Mouse (Mus musculus) hindbrain, embryonic 11.5 days (tissue): ENCODE data around the gene Ctnnbl1. TPM values are rescaled to one million over a fixed set of nuclear protein-coding genes. Genes with fewer than 3 reads are reported as not detected.

Experiments used
- ATAC-seq: fragments of 200-750 bp; cut with Nextera tagmentation; 2 replicates; pipeline ENCODE4 v1.8.0; 2017; ENCODE audit warnings: mild to moderate bottlenecking, moderate TSS enrichment, moderate library complexity; ENCODE audit not compliant: low FRiP score
- DNase-seq: peaks from one replicate; pipeline ENCODE4 v3.0.0-alpha.2; 2015; ENCODE audit warnings: low spot score
- H3K27ac ChIP-seq: fragments of 300-500 bp; sonication (generic); 2 replicates; pipeline ENCODE4 v1.5.1; 2014; ENCODE audit warnings: mild to moderate bottlenecking, low read depth, low read length
- H3K27me3 ChIP-seq: fragments of 300-500 bp; sonication (generic); 2 replicates; pipeline ENCODE4 v1.6.1; 2014; ENCODE audit warnings: mild to moderate bottlenecking, low read length, moderate library complexity, mixed read lengths; ENCODE audit not compliant: control insufficient read depth, insufficient read depth
- H3K36me3 ChIP-seq: fragments of 300-500 bp; sonication (generic); 2 replicates; pipeline ENCODE4 v1.6.1; 2014; ENCODE audit warnings: mild to moderate bottlenecking, low read length, moderate library complexity, mixed read lengths; ENCODE audit not compliant: control insufficient read depth, insufficient read depth
- H3K4me1 ChIP-seq: fragments of 300-500 bp; sonication (generic); replicated peaks from 2 replicates; pipeline ENCODE4 v1.6.1; 2014; ENCODE audit warnings: low read length, mixed read lengths; ENCODE audit not compliant: control insufficient read depth, insufficient read depth
- H3K4me2 ChIP-seq: fragments of 300-500 bp; sonication (generic); replicated peaks from 2 replicates; pipeline ENCODE4 v1.6.1; 2014; ENCODE audit warnings: mild to moderate bottlenecking, low read depth, low read length
- H3K4me3 ChIP-seq: fragments of 300-500 bp; sonication (generic); 2 replicates; pipeline ENCODE4 v1.5.1; 2014; ENCODE audit warnings: low read depth, low read length
- H3K9ac ChIP-seq: fragments of 300-500 bp; sonication (generic); 2 replicates; pipeline ENCODE4 v1.6.1; 2014; ENCODE audit warnings: low read depth, low read length
- H3K9me3 ChIP-seq: fragments of 300-500 bp; sonication (generic); 2 replicates; pipeline ENCODE4 v1.6.1; 2016; ENCODE audit warnings: low read length; ENCODE audit not compliant: control insufficient read depth
- WGBS: fragments of 180-500 bp; shearing (Covaris S2); extraction: QIAGEN DNeasy Blood & Tissue Kit; methylation state at CpG from one replicate; pipeline ENCODE4 v1.1.7; 2014; 5-methylcytosine and 5-hydroxymethylcytosine counted together
- polyA plus RNA-seq: library from polyadenylated mRNA; unstranded; fragments of >200 nt; fragmentation: Nextera tagmentation; extraction: Ambion mirVana; gene quantifications from 2 replicates; pipeline ENCODE4 v1.2.1, GENCODE M21; 2014

The Ctnnbl1 gene
- polyA plus RNA-seq, 1 experiment from 2014 or later, result 90.1 TPM

GRCm38 (mm10) chr2:157837050-157837449, 99.8 kb downstream of the Ctnnbl1 start:
- Histone ChIP-seq H3K4me1 (no peaks in the 10 kb centered on the region), H3K4me2 (no peak overlapping the region), H3K9me3 (no peaks in the 10 kb centered on the region), H3K4me3 (no peak overlapping the region), H3K9ac (no peak overlapping the region), H3K36me3 (no peaks in the 10 kb centered on the region), H3K27ac (no peak overlapping the region), H3K27me3 (no peaks in the 10 kb centered on the region)
- no peak for DNase-seq
- ATAC-seq, result no peak
- 71% methylated on average over 8 of the region's 8 CpGs for WGBS

- Histone ChIP-seq H3K27ac (no peak overlapping the region), H3K4me1 (no peaks in the 10 kb centered on the region), H3K4me2 (no peak overlapping the region), H3K27me3 (no peaks in the 10 kb centered on the region), H3K9ac (no peak overlapping the region), H3K9me3 (no peaks in the 10 kb centered on the region), H3K36me3 (no peaks in the 10 kb centered on the region), H3K4me3 (no peak overlapping the region)
- WGBS, result 93% methylated on average over 13 of the region's 13 CpGs
- DNase-seq (no peak), ATAC-seq (no peak)
Measured at GRCm38 (mm10) chr2:157838206-157838923, 101.2 kb downstream of the Ctnnbl1 start.

DNA sequence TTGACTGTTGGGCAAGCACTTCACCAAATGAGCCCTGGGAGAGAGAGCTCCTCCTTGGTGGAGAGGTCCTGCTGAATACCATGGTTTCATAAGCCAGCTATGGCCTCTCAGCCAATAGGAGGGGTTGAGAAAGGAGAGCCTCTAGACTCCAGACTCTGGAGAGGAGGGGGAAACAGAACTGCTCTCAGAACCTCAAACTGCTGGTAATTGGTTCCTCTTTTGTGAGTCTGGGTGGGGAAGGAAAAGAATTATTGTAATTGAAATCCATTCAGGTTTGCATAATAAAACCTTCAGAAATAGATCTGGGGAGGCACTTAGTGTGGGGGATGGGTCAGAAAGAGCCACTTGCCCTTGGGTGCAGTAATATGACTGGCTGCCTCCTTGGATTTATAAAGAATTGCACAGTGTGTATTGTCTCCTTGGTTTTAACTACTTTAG, 103.5 kb downstream of the Ctnnbl1 start:
- H3K4me2 ChIP-seq, result no peak overlapping the region
- H3K4me3 ChIP-seq, result no peak overlapping the region
- DNase-seq (no peak), ATAC-seq (no peak)
- no peak overlapping the region for H3K9ac ChIP-seq
- no peaks in the 10 kb centered on the region for H3K27me3 ChIP-seq
- no peaks in the 10 kb centered on the region for H3K36me3 ChIP-seq
- no peaks in the 10 kb centered on the region for H3K9me3 ChIP-seq
- H3K4me1 ChIP-seq, result no peaks in the 10 kb centered on the region
- no peak overlapping the region; the same call in 1 of the 2 replicates for H3K27ac ChIP-seq

DNA sequence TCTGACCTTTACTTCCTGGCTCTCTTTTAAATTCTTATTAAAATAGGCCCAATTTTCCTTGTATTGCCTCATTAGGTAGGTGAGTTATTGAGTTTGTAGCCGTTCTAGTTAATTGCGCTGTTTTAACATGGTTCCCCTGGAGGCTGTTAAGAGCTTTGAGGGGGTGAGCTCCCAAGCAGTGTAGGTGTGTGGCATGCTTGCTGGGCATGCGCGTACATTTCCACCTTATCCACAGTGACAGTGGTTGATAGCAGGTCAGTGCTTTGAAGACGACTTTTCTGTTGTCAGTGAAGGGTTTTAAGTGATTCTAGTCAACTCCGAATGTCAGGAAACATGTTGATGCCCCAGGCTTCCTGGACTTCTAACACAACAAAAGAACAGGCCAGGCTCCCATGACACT, 103.9 kb downstream of the Ctnnbl1 start:
- Histone ChIP-seq H3K4me1 (no peaks in the 10 kb centered on the region), H3K27ac (no peak overlapping the region), H3K27me3 (no peaks in the 10 kb centered on the region), H3K9me3 (no peaks in the 10 kb centered on the region), H3K4me3 (no peak overlapping the region), H3K9ac (no peak overlapping the region), H3K4me2 (no peak overlapping the region), H3K36me3 (no peaks in the 10 kb centered on the region)
- 83% methylated on average over 6 of the region's 6 CpGs for WGBS
- ATAC-seq (no peak), DNase-seq (no peak)

DNA sequence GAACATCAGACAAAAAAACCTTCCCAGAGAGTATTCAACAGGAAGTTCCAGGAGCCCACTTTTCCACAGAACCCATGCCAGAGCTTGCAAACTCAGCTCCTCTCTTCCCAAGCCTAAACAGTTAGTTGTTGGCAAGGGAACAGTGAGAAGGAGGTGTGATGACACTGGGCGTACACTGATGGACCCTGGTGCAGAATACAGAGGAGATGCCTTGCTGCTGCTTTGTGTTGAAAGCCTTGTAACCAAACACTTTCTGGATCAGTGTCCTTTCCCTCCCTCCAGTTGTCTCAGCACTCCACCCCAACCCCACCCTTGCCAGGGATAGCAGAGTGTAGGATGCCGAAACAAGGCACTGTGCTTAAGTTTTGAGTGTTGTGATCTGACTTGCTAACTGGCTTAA, 107.5 kb downstream of the Ctnnbl1 start:
- Histone ChIP-seq H3K36me3 (no peaks in the 10 kb centered on the region), H3K27me3 (no peaks in the 10 kb centered on the region), H3K4me2 (no peak overlapping the region), H3K4me1 (no peaks in the 10 kb centered on the region), H3K27ac (no peak overlapping the region), H3K9ac (no peak overlapping the region), H3K9me3 (no peaks in the 10 kb centered on the region), H3K4me3 (no peak overlapping the region)
- ATAC-seq (no peak), DNase-seq (no peak)
- 84% methylated on average over 2 of the region's 2 CpGs for WGBS

GRCm38 (mm10) chr2:157845831-157846230, 108.6 kb downstream of the Ctnnbl1 start:
- Histone ChIP-seq H3K9me3 (no peaks in the 10 kb centered on the region), H3K36me3 (no peaks in the 10 kb centered on the region), H3K27me3 (no peaks in the 10 kb centered on the region), H3K4me2 (no peak overlapping the region), H3K4me1 (no peaks in the 10 kb centered on the region), H3K4me3 (no peak overlapping the region), H3K27ac (no peak overlapping the region), H3K9ac (no peak overlapping the region)
- no peak for DNase-seq
- ATAC-seq, result no peak
- WGBS, result 90% methylated on average over 5 of the region's 5 CpGs

GRCm38 (mm10) chr2:157853135-157853534, 115.9 kb downstream of the Ctnnbl1 start:
- Histone ChIP-seq H3K9me3 (no peaks in the 10 kb centered on the region), H3K4me2 (no peak overlapping the region), H3K4me3 (no peak overlapping the region), H3K27ac (no peak overlapping the region), H3K9ac (no peak overlapping the region), H3K36me3 (no peaks in the 10 kb centered on the region), H3K27me3 (no peaks in the 10 kb centered on the region), H3K4me1 (no peaks in the 10 kb centered on the region)
- DNase-seq, result no peak
- WGBS, result 81% methylated on average over 3 of the region's 3 CpGs
- no peak for ATAC-seq

GRCm38 (mm10) chr2:157855814-157856213, 118.6 kb downstream of the Ctnnbl1 start:
- WGBS, result 86% methylated on average over 6 of the region's 6 CpGs

DNA sequence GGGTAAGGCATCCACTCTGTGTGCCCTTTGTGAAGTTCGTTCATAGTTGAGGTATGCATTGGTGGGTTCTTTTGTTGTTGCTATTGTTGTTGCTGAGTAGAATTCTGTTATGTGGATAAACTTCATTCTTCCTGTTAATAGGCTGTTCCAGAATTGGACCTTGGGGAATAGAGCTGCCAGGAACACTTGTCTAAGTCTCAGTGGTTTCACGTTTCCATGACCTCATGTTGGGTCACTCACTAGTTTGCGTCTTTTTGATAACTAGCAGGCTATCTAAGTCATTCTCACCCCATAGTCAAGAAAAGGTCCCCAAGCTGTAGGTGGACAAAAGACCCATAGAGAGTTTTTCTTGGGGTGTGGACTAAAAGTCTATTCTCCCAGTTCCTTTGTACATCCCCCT, 120.3 kb downstream of the Ctnnbl1 start:
- Histone ChIP-seq H3K9me3 (no peaks in the 10 kb centered on the region), H3K27ac (no peak overlapping the region), H3K4me2 (no peak overlapping the region), H3K4me3 (no peak overlapping the region), H3K9ac (no peak overlapping the region), H3K27me3 (no peaks in the 10 kb centered on the region), H3K4me1 (no peaks in the 10 kb centered on the region), H3K36me3 (no peaks in the 10 kb centered on the region)
- ATAC-seq (no peak), DNase-seq (no peak)
- WGBS, result 77% methylated on average over 3 of the region's 3 CpGs

More at GRCm38 (mm10) chr2:157855814-157856213, 118.6 kb downstream of the Ctnnbl1 start:
- H3K9me3 ChIP-seq, result no peaks in the 10 kb centered on the region
- H3K27me3 ChIP-seq, result no peaks in the 10 kb centered on the region
- no peak overlapping the region for H3K4me2 ChIP-seq
- H3K36me3 ChIP-seq, result no peaks in the 10 kb centered on the region
- DNase-seq, result no peak
- no peak overlapping the region for H3K9ac ChIP-seq
- H3K4me3 ChIP-seq, result no peak overlapping the region
- no peaks in the 10 kb centered on the region for H3K4me1 ChIP-seq
- H3K27ac ChIP-seq, result no peak overlapping the region
- ATAC-seq, result no peak
